In genomic region chr6:114917770-114918635, GRCm38 (mm10) we compare ENCODE assay signal across 9 mouse cellular contexts. TPM values are rescaled to one million over a fixed set of nuclear protein-coding genes. Genes with fewer than 3 reads are reported as not detected.
A peak's percentile ranks its signal among the peaks of the same experiment; 100 is the strongest.
DNase-seq lines count a peak whose midpoint lies in the region; ATAC-seq lines count a peak whose summit lies in the region.
"Had no signal": no experiment of that assay in that cellular context is flagged by ENCODE, and none has a peak within 500 bp of the region (broad histone marks: within the 10 kb centered on the region; RNA-seq: fewer than 3 reads in every experiment).

No protein-coding gene starts in this region.

- 53% methylated on average over 14 of the region's 14 CpGs for WGBS in embryonic facial prominence, embryonic 13.5 days
- WGBS in midbrain, embryonic 10.5 days, result 81% methylated on average over 14 of the region's 14 CpGs

- peak overlapping the region; percentile 86 for H3K9ac ChIP-seq in embryonic facial prominence, embryonic 13.5 days

- peak overlapping the region; percentile 79 for H3K4me2 ChIP-seq in embryonic facial prominence, embryonic 13.5 days

- H3K4me1 ChIP-seq in embryonic facial prominence, embryonic 13.5 days, result peaks cover 67% of the 10 kb centered on the region
- peaks cover 79% of the 10 kb centered on the region for H3K4me1 ChIP-seq in midbrain, embryonic 10.5 days

- ATAC-seq in embryonic facial prominence, embryonic 13.5 days (ENCODE audit: insufficient number of reproducible peaks, insufficient read depth, low FRiP score, low TSS enrichment, low read depth), result no peak
- ATAC-seq: Patski had no signal

- H3K9me3 ChIP-seq in embryonic facial prominence, embryonic 13.5 days, result no peaks in the 10 kb centered on the region
- no peaks in the 10 kb centered on the region for H3K9me3 ChIP-seq in midbrain, embryonic 10.5 days (replicated peaks)

- H3K27me3 ChIP-seq in embryonic facial prominence, embryonic 13.5 days, result no peaks in the 10 kb centered on the region
- H3K27me3 ChIP-seq in midbrain, embryonic 10.5 days (ENCODE audit: low read depth, poor library complexity, severe bottlenecking), result no peaks in the 10 kb centered on the region
- H3K27me3 ChIP-seq: Patski had no signal

- peak overlapping the region; percentile 74 for H3K4me3 ChIP-seq in embryonic facial prominence, embryonic 13.5 days
- peak overlapping the region; percentile 69 for H3K4me3 ChIP-seq in midbrain, embryonic 10.5 days

- no peaks in the 10 kb centered on the region for H3K36me3 ChIP-seq in embryonic facial prominence, embryonic 13.5 days
- peaks cover 17% of the 10 kb centered on the region for H3K36me3 ChIP-seq in midbrain, embryonic 10.5 days

- DNase-seq in 3T3-L1 (ENCODE audit: low read depth, low spot score), result peak; percentile 56
- DNase-seq in heart, postnatal 25 days (ENCODE audit: low spot score), result peak; percentile 50
- DNase-seq in kidney, postnatal 36 days, result peak; percentile 72 to 76
- no peak for DNase-seq in midbrain, embryonic 10.5 days (ENCODE audit: low spot score)
- no peak for DNase-seq in urinary bladder, postnatal 14 days (ENCODE audit: low spot score)
- DNase-seq in retina, postnatal 1 day, result no peak
- DNase-seq in right cerebral cortex, postnatal 36 days (ENCODE audit: low spot score in 2 of 2), result no peak

- peak overlapping the region; percentile 87 for H3K27ac ChIP-seq in embryonic facial prominence, embryonic 13.5 days
- peak overlapping the region; percentile 94 for H3K27ac ChIP-seq in midbrain, embryonic 10.5 days (replicated peaks)

- intact Hi-C loops in heart, postnatal 25 days (cut with DNase I), result loop anchor here (2.0 kb wide), 1 partner anchor 15 kb away; no protein-coding TSS in a partner anchor

RNA-seq across cellular contexts. Expression of gene Vgll4, which starts 51.8 kb away (rescaled TPM):
- polyA plus RNA-seq in embryonic facial prominence, embryonic 13.5 days (2015; fragmentation: Nextera tagmentation; extraction: Ambion mirVana), result 148 TPM in 2 replicates
- total RNA-seq in heart, postnatal 25 days (2021), result 10 to 100 TPM; 24.3 to 24.9 TPM
- 70.9 and 79.7 TPM in 2 replicates for polyA plus RNA-seq in midbrain, embryonic 10.5 days (2016; fragmentation: Nextera tagmentation; extraction: Ambion mirVana)

Comparison
In these comparisons a context has a peak if more than half of its experiments do, and no peak if none do; other contexts are left out.
1. DNase-seq: peak in 3T3-L1 (single experiment), heart, postnatal 25 days (single experiment) and kidney, postnatal 36 days (2 of 2); none in midbrain, embryonic 10.5 days (single experiment), urinary bladder, postnatal 14 days (single experiment), retina, postnatal 1 day (single experiment) and right cerebral cortex, postnatal 36 days (0 of 2).